Mouse (Mus musculus): ENCODE measurements around the gene S100a10.

GRCm38 (mm10) chr3:93514628-93515027 is 40.3 kb upstream of the S100a10 start:
- TF ChIP-seq POLR2A (IDR thresholded peaks at IDR 0.05; ENCODE audit: control insufficient read depth, low read depth, low read length), result no peak
- TF ChIP-seq CTCF (IDR thresholded peaks at IDR 0.05; ENCODE audit: control insufficient read depth, insufficient read depth, insufficient replicate concordance, low read depth, low read length), result no peak

All from testis, adult 2 months (tissue).